Mouse (Mus musculus): ENCODE data around the gene Tbc1d10c. TPM values are rescaled to one million over a fixed set of nuclear protein-coding genes. Genes with fewer than 3 reads are reported as not detected.
A peak's percentile ranks its signal among the peaks of the same experiment; 100 is the strongest.

Tbc1d10c gene
- polyA plus RNA-seq, 1 experiment from 2014 or later = 0.43 TPM

- Histone ChIP-seq H3K27me3 (ENCODE audit: control insufficient read depth, insufficient read depth, low read length) (peaks cover 47% of the 10 kb centered on the region), H3K9me3 (ENCODE audit: control insufficient read depth, low read length) (no peaks in the 10 kb centered on the region), H3K4me2 (replicated peaks) (no peak overlapping the region), H3K4me1 (replicated peaks; ENCODE audit: control insufficient read depth, insufficient read depth, low read length) (peaks cover 29% of the 10 kb centered on the region), H3K36me3 (replicated peaks; ENCODE audit: control insufficient read depth, insufficient read depth) (no peaks in the 10 kb centered on the region), H3K4me3 (replicated peaks; ENCODE audit: low read length) (no peak overlapping the region), H3K9ac (no peak overlapping the region), H3K27ac (no peak overlapping the region)
- DNase-seq (ENCODE audit: low spot score) = no peak
- ATAC-seq (ENCODE audit: low FRiP score) = no peak
- WGBS = 45% methylated on average over 3 of the region's 3 CpGs
Measured at GRCm38 (mm10) chr19:4217855-4218254, 26.8 kb upstream of the Tbc1d10c start.

DNA sequence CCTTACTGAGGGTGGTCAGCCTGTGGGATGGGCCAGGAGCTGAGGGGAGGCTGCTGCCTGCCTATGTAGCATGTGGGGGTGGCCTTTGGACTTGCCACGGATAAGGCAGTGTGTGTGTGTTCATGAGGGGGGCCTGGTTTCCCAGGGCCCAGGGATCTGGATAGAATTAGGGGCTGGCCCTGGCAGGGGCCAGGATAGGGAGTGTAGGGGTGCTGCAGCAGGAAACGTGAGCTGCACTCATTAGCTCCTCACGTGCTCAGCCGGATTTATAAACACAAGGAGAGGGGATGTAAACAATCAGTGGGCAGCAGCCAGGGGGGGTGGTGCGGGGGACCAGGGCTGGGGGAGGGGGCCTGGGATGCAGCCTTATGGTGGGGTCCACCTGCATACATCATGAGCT lies 26.1 kb upstream of the Tbc1d10c start:
- H3K9me3 ChIP-seq (ENCODE audit: control insufficient read depth, low read length) = no peaks in the 10 kb centered on the region
- H3K27ac ChIP-seq = no peak overlapping the region
- H3K27me3 ChIP-seq (ENCODE audit: control insufficient read depth, insufficient read depth, low read length) = peaks cover 54% of the 10 kb centered on the region
- WGBS = 14% methylated on average over 5 of the region's 5 CpGs
- no peak overlapping the region for H3K4me3 ChIP-seq (replicated peaks; ENCODE audit: low read length)
- no peaks in the 10 kb centered on the region for H3K36me3 ChIP-seq (replicated peaks; ENCODE audit: control insufficient read depth, insufficient read depth)
- no peak overlapping the region for H3K9ac ChIP-seq
- no peak for ATAC-seq (ENCODE audit: low FRiP score)
- H3K4me2 ChIP-seq (replicated peaks) = no peak overlapping the region
- DNase-seq (ENCODE audit: low spot score) = no peak
- peaks cover 29% of the 10 kb centered on the region for H3K4me1 ChIP-seq (replicated peaks; ENCODE audit: control insufficient read depth, insufficient read depth, low read length)

DNA sequence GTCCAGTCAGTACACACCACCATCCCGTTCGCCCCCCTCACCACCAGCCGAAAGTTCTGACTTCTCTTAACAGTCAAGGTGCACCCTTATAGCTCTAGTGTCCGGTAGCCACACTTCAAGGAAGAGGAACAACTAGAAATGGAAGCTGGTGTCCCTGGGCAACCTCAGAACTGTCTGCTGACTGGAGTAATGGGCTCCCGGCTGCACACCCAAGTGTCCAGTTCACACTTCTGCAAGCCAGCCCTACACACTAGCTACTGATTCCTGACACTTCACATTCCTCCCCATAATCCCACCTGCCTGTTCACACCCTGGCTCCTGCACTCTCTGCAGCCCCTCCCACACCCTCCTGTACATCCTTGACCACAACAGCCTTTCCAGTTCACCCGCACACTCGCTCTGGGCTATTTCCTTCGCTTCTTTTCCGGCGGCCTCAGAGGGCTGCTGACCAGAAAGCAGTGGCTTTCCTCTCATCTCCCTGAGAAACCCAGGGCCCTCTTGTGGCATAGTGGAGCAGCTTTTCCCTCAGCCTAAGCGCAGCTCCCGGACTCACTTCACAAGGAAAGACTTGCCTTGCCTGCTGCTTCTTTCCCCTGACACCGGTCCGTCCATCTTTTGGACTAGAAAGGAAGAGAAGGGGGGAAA lies 25.1 kb upstream of the Tbc1d10c start:
- Histone ChIP-seq H3K27ac (no peak overlapping the region), H3K9ac (no peak overlapping the region), H3K27me3 (ENCODE audit: control insufficient read depth, insufficient read depth, low read length) (peaks cover 63% of the 10 kb centered on the region), H3K4me2 (replicated peaks) (peak overlapping the region; percentile 4; the same call in 1 of the 2 replicates), H3K4me3 (replicated peaks; ENCODE audit: low read length) (no peak overlapping the region), H3K9me3 (ENCODE audit: control insufficient read depth, low read length) (no peaks in the 10 kb centered on the region), H3K36me3 (replicated peaks; ENCODE audit: control insufficient read depth, insufficient read depth) (no peaks in the 10 kb centered on the region), H3K4me1 (replicated peaks; ENCODE audit: control insufficient read depth, insufficient read depth, low read length) (peaks cover 28% of the 10 kb centered on the region)
- 26% methylated on average over 14 of the region's 14 CpGs for WGBS
- peak; percentile 57 for DNase-seq (ENCODE audit: low spot score)
- no peak for ATAC-seq (ENCODE audit: low FRiP score)

- no peak for ATAC-seq (ENCODE audit: low FRiP score)
- no peaks in the 10 kb centered on the region for H3K9me3 ChIP-seq (ENCODE audit: control insufficient read depth, low read length)
- H3K36me3 ChIP-seq (replicated peaks; ENCODE audit: control insufficient read depth, insufficient read depth) = no peaks in the 10 kb centered on the region
Measured at GRCm38 (mm10) chr19:4215451-4215840, 24.4 kb upstream of the Tbc1d10c start.

DNA sequence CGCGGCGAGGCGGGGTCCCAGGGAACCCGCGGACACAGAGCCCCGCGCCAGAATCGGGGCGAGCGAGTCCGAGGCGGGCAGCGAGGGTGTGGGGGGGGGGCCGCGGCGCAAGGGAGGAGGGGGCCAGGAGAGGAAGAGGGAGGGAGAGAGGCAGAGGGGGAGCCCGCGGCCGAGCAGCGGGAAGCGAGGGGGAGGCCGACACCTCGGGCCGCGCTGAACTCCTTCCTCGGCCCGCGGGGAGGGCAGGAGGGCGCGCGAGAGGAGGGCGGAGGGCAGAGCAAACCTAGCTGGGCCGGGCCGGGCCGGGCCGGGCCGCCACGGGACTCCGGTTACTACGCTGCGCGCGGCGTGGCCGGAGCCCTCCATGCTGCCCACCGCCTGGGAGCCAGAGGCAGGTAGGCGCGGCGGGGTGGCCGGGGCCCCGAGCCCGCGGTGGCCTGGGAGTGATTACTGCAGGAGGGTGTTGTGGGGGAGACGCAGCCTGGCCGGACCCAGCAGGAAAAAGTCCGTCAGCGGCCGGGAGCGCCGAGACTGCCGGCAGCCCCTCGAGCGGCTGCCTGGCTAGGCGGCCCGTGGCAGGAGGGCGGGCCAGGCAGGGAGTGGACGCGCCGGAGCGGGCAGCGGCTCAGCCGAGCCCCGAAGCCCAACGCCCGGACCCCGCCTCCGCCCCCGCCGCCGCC lies 23.8 kb upstream of the Tbc1d10c start:
- DNase-seq (ENCODE audit: low spot score) (no peak), ATAC-seq (ENCODE audit: low FRiP score) (peak; percentile 53; the same call in 1 of the 2 replicates)
- Histone ChIP-seq H3K27me3 (ENCODE audit: control insufficient read depth, insufficient read depth, low read length) (peaks cover 66% of the 10 kb centered on the region), H3K9ac (peak overlapping the region; percentile 58), H3K9me3 (ENCODE audit: control insufficient read depth, low read length) (no peaks in the 10 kb centered on the region), H3K4me1 (replicated peaks; ENCODE audit: control insufficient read depth, insufficient read depth, low read length) (peaks cover 17% of the 10 kb centered on the region), H3K4me3 (replicated peaks; ENCODE audit: low read length) (peak overlapping the region; percentile 43), H3K4me2 (replicated peaks) (peak overlapping the region; percentile 91), H3K27ac (no peak overlapping the region), H3K36me3 (replicated peaks; ENCODE audit: control insufficient read depth, insufficient read depth) (no peaks in the 10 kb centered on the region)
- WGBS = under 1% methylated on average over 45 of the region's 81 CpGs

More at GRCm38 (mm10) chr19:4215451-4215840, 24.4 kb upstream of the Tbc1d10c start:
- DNase-seq (ENCODE audit: low spot score) = no peak
- H3K27me3 ChIP-seq (ENCODE audit: control insufficient read depth, insufficient read depth, low read length) = peaks cover 66% of the 10 kb centered on the region
- H3K4me2 ChIP-seq (replicated peaks) = peak overlapping the region; percentile 91
- H3K4me3 ChIP-seq (replicated peaks; ENCODE audit: low read length) = peak overlapping the region; percentile 43
- H3K27ac ChIP-seq = no peak overlapping the region
- peaks cover 21% of the 10 kb centered on the region for H3K4me1 ChIP-seq (replicated peaks; ENCODE audit: control insufficient read depth, insufficient read depth, low read length)
- 3% methylated on average over 19 of the region's 21 CpGs for WGBS
- H3K9ac ChIP-seq = peak overlapping the region; percentile 58

- Histone ChIP-seq H3K4me1 (replicated peaks; ENCODE audit: control insufficient read depth, insufficient read depth, low read length) (peaks cover 17% of the 10 kb centered on the region), H3K4me2 (replicated peaks) (peak within 1 kb of the TSS; percentile 91), H3K36me3 (replicated peaks; ENCODE audit: control insufficient read depth, insufficient read depth) (no peaks in the 10 kb centered on the region), H3K4me3 (replicated peaks; ENCODE audit: low read length) (peak within 1 kb of the TSS; percentile 43), H3K9me3 (ENCODE audit: control insufficient read depth, low read length) (no peaks in the 10 kb centered on the region), H3K27ac (no peak within 1 kb of the TSS), H3K9ac (peak within 1 kb of the TSS; percentile 58), H3K27me3 (ENCODE audit: control insufficient read depth, insufficient read depth, low read length) (peaks cover 66% of the 10 kb centered on the region)
- no peak for DNase-seq (ENCODE audit: low spot score)
- under 1% methylated on average over 36 of the region's 49 CpGs for WGBS
- ATAC-seq (ENCODE audit: low FRiP score) = peak; percentile 46; the same call in 1 of the 2 replicates
Measured at GRCm38 (mm10) chr19:4214071-4214770, 23.1 kb upstream of the Tbc1d10c start, which contains the start of the genes Clcf1 and AC109138.7. Gene Clcf1, plus strand, starts transcription at chr19:4214238. Gene AC109138.7, plus strand, starts transcription at chr19:4214357.

DNA sequence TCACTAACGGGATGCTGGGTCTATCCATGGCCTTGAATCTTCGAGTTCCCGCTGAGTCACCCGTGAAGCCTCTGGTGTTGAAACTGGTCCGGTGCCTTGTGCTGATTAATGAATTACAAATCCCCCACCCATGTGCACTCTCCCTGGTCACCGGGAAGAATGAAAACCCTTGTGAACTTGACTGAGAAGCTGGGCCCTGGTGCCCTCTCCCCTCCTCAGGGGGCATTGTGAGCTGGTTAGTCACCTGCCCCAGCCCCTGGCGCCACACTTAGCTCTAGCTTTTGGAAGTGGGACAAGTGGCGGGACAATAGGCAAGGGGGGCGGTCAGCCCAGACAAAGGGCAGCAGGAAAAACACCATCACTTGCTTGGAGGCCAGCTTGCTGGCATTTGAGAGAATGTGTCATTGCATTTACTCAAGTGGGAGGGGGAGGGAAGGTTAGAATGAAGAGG lies 22.5 kb upstream of the Tbc1d10c start:
- Histone ChIP-seq H3K27me3 (ENCODE audit: control insufficient read depth, insufficient read depth, low read length) (peaks cover 66% of the 10 kb centered on the region), H3K4me3 (replicated peaks; ENCODE audit: low read length) (peak overlapping the region; percentile 43), H3K4me1 (replicated peaks; ENCODE audit: control insufficient read depth, insufficient read depth, low read length) (peaks cover 17% of the 10 kb centered on the region), H3K36me3 (replicated peaks; ENCODE audit: control insufficient read depth, insufficient read depth) (no peaks in the 10 kb centered on the region), H3K27ac (no peak overlapping the region), H3K4me2 (replicated peaks) (no peak overlapping the region), H3K9ac (0 out of 2 replicates have a peak overlapping the region, but pooled peaks have one; percentile 58), H3K9me3 (ENCODE audit: control insufficient read depth, low read length) (no peaks in the 10 kb centered on the region)
- DNase-seq (ENCODE audit: low spot score) (no peak), ATAC-seq (ENCODE audit: low FRiP score) (no peak)
- 4% methylated on average over 9 of the region's 9 CpGs for WGBS

DNA sequence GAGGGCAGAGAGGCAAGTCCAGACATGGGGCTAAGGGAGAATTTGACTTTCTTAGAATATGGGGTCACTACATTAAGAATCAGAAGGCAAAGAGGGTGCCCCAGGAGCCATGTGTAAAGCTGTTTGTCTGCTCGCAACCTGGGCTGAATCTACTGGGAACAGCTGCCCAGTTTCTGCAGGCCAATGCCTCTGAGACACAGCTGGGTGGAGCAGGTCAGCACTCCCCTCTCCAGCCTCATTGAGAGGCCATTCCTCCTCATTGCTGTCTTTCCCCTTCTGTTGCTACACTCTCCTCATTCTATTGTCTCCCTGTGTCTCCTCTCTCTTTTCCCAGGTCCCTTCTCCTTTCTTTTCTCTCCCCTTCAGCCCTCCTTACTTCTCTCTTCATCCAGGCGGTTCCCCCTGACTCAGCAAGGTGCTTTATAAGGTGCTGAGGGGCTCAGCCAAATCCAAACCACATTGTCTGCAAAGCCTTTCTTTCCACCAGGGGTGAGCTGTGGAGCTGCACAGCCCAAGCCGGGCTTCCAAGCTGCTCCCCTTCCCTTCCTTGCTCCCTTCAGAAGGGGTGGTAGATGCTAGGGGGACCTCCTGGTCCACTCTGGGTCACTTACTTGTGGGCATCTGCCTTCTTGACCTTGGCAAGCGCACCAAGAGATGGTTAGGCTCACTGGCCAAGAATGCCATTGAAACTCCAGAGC lies 21.0 kb upstream of the Tbc1d10c start:
- H3K27ac ChIP-seq = no peak overlapping the region
- H3K9ac ChIP-seq = no peak overlapping the region
- H3K4me1 ChIP-seq (replicated peaks; ENCODE audit: control insufficient read depth, insufficient read depth, low read length) = peaks cover 17% of the 10 kb centered on the region
- H3K36me3 ChIP-seq (replicated peaks; ENCODE audit: control insufficient read depth, insufficient read depth) = no peaks in the 10 kb centered on the region
- H3K4me2 ChIP-seq (replicated peaks) = no peak overlapping the region
- 21% methylated on average over 4 of the region's 4 CpGs for WGBS
- H3K9me3 ChIP-seq (ENCODE audit: control insufficient read depth, low read length) = no peaks in the 10 kb centered on the region
- ATAC-seq (ENCODE audit: low FRiP score) = no peak
- DNase-seq (ENCODE audit: low spot score) = no peak
- H3K4me3 ChIP-seq (replicated peaks; ENCODE audit: low read length) = no peak overlapping the region
- H3K27me3 ChIP-seq (ENCODE audit: control insufficient read depth, insufficient read depth, low read length) = peaks cover 60% of the 10 kb centered on the region
